Mouse (Mus musculus) c-Kit-positive CD71-positive TER-119-negative erythroid progenitor cells, embryonic 14.5 days (primary cell): ENCODE results near the gene Dync1li2.

Experiments
- DNase-seq: peaks from one replicate; pipeline ENCODE4 v3.0.0-alpha.2; 2013; ENCODE audit warnings: low read depth

Gene Dync1li2

DNA sequence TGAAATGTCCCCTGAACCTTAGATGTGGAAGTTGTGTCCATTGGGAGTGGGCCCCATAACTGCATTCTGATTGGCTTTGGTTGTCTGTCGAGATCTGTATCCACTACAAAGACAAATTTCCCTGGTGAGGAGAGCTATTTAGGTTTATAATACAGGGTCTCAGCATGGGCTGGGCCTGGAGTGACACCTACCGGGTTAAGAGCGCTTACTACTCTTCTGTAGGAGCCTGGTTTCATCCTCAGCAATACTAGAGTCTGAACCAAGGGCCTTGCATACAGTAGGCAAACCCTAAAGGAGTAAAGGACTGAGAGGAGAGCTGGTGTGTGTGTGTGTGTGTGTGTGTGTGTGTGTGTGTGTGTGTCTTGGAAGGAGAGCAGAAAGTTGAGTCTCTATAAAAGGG is 28.6 kb downstream of the Dync1li2 start:
- DNase-seq, result no peak

DNA sequence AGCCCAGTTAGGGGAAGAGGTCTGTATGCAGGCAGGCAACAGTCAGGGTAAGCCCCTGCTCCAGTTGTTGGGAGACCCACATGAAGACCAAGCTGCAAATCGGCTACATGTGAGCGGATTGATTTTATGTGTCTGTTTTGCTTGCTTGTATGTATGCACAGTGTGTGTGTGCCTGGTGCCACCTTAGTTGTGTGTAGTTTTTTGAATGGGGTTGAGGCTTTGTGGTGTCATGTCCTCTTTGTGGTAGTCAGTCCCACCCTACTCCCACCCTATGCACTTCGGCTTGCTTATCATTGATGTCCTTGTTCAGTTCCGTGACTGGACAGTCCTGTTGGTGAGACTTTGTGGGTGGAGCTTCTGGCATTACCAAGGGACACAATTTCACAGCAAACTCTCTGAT is 29.1 kb downstream of the Dync1li2 start:
- DNase-seq, result no peak

DNA sequence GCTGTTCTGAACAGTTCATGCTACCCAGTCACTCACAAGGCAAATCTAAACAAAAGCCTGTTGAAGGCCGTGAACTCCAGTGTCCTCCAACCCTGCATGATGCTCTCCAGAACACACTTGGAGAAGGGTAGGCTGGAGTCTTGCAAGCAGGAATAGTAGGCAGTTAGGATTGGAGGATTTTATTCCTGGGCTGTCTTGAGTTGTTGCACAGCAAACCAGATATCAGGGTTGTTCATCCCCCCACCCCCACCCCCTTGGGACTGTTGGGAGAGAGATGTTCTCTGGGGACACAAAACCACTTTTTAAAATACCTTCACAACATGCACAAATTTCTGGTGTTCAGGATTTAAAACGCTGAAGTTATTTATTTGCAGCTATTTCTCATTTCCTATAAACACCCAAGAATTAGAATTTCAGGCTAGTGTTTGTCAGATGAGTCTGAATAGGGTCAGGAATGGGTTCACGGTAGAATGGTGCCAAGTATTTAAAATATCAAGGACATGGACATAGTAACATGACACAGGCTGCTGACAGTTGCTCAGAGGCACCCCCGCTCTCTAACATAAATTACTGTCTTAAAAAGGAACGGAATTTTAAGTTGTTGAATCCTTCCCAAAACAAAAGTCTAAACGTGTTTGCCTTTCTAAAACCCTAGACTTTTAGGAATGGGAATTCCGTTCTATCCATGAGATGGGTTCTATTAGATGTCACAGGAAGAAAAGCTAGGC is 29.9 kb downstream of the Dync1li2 start:
- no peak for DNase-seq

DNA sequence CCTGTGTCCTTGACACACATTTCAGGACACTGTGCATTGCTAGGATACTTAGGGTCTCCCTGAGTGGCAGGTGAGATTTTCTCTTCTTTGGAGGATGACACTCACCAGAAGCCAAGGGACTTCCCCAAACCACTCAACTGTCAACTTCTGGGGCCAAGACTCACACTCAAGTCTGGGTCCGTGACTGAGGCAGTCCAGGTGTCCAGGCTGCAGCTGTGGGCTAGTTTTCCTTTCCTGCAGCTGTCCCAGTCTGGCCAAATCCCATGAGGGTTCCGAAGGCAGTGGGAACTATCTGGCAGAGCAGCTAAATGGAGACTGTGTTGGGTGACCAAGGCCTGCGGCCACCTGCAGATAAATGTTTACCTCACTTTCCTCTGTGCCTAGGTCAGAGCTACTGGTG is 30.9 kb downstream of the Dync1li2 start:
- no peak for DNase-seq

DNA sequence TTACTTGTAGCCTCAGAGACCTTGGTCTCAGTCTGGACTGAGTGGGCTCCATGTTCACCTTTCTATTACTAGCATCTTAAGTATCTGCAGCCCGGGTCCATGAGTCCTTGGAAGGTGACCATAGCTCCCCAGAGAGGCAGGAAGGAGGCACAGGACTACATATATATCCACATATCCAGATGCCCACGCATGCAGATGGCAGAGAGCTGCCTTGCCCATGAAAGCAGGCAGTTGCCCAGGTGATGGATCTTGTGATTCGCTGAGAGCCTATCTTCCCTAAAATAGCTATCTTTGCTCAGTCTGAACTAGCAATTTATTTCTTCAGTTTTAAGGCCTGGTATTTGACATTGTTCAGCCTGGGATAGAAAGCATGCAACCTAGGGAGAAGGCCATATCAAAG is 31.4 kb downstream of the Dync1li2 start:
- DNase-seq, result no peak

DNA sequence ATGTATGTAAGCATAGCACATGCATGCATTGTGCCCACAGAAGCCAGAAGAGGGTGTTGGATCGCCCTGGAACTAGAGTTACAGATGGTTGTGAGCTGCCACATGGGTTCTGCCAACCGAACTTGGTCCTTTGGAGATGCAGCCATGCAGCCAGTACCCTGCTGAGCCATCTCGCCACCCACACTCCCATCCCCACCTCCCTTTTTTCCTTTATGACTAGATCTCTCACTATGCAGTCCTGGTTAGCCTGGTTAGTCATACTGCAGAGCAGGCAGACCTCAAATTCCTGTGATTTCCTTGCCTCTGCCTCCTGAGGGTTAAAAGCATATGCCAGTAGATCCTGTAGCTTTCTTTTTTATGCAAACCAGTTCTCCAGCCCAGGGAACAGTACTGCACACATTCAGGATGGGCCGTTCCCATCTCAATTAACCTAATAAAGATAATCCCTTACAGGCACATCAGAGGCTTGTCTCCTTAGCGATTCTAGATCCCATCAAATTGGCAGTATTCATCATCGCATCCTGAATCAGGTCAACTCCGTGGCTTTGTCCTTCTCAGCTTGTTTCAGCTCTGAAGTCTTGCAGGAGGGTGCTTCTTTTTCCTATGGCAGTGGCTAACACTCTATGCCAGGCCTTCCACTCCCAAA is 32.1 kb downstream of the Dync1li2 start:
- DNase-seq, result no peak

DNA sequence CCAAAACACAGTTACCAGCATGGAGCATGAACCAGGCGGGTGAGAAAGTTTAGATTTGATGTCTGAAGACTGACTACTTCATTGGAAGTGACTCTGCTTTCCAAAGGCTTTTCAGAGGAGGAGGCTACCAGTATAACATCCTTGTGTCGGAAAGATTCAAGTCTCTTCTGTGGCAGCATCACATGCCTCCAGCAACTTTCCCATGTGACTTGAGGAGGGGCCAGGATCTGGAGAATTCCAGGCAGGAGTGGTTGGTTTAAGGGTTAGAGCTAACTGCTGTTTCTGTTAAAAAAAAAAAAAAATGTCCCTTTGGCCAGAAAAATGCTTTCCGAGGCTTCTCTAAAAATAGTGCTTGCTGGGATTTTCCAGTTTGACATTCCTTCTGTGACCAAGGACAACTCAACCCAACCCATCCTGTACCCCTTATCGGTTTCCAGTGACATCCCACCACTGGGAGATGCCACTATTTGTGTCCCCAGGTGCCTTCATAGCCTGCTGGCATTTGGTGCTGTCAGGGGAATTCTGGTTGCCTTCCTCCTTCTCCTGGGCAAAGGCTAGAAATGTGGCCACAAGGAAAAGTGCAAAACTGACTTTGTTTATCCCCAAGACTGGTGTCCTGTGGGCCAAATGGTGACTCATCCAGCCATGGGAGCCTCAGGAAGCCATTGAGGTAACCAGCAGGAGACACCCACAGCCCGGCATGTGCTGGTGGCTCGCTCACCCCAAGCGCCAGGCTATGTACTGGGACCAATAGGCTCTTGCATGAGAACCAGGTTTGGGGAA is 34.3 kb downstream of the Dync1li2 start:
- no peak for DNase-seq

DNA sequence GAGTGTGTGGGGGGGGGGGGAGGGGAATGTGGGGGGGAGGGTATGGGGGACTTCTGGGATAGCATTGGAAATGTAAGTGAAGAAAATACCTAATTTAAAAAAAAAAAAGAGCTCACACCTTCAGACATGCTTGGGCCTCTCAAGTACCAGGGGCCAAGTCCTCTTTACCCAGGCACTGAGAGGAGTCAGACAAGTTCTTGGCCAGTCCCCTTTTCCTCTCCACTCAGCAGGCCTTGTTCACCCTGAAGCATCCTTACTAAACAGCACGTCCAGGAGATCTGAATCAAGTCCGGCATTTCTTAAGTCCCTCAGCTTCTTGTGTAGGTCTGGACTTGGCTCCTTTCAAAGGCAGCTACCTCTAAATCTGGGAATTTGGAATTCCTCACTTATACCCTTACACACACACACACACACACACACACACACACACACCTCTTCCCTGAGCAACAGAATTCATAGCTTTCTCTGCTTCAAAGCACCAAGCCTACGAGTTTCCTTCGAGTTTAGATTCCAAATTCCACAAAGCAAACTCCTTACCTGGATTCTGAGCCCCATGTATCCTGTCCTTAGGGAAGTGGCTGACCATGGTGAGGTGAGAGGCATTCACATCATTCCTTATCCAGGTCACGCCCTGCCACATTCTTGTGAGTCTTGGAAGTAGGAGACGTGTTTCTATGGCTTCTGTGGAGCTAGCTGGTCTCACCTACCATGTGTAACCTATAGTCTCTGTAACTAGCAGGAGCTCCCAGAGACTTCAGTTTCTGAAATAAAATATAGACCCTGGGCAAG is 36.3 kb downstream of the Dync1li2 start:
- DNase-seq, result no peak

DNA sequence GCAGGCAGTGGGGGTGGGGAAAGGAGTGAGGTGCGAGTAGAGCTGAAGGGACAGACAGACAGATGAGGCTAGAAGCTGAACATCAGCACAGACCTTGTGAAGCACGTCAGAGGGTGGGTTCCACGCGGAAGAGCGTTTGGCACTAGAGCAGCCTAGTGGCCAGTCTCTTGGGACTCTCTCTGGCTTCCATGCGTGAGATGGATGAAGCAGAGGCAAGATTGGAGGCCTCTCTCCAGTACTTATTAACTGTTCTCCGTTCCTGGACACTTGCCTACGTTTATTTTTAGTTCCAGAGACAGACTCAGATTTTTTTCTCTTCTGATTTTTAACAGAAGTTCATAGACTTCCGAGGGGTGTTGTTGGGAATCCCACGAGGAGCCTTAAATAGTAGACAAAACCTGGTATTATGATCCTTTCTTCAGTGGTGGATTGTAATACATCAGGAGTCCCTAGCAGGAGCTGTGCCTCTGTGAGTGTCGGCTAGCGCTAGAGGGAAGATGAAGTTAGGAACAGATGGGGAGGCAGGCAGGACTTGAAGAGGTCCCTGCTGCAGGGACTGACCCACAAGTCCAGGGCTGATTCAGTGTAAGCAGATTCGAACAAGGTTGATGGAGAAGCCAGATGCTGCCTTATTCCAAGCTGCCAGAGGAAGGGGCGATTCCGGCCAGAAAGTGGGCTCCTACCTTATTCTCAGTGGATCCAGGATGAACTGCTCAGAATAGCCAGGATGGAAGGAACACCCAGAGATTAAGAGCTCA is 37.2 kb downstream of the Dync1li2 start:
- no peak for DNase-seq

DNA sequence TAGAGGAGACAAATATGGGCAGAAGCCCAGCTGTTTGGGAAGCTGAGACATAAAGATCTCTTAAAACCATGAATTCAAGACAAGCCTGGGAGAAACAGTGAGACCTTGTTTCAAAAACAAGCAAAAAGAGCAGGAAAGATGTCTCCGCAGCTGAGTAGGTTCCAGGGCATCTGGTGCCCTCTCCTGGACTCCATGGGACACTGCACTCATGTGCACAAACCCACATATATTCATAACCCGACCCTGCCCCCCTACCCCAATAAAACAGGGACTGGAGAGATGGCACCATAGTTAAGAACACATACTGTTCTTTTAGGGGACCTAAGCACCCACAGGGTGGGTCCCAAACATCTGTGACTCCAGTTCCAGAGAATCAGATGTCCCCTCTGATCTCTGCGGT is 39.3 kb downstream of the Dync1li2 start:
- no peak for DNase-seq

DNA sequence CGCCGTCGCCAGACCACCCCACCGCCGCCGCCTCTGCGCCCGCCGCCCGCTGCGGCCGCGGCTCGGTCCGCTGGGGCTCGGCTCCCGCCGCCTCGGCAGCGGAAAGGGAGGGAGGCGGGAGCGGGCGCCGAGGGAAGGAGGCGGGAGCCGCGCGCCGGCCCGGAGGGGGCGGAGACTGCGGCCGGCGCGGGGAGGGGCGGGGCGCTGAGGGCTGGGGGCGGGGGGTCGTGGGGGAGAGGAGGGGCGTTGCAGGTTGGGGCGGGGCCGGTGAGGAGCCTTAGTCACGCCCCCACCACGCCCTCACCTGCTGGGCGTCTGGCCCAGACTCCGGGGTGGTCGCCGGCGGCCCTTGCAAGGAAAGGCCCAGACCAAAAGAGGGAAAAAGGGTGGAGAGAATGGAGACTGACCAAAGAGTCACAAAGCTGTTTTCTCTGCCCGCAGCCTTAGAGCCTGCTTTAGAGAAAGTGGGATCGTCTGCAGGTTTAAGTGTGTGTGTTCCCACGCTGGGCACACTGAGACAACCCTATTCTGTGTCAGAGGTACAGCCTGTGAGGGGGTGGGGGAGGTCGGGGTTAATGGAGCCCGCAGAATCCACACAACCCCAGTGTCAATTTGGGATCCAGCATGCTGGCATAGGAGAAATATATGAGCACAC is 47.0 kb downstream of the Dync1li2 start, which contains the start of gene Cmtm4:
Cmtm4 (minus strand) TSS at position 105 of the 655 bp plus-strand sequence.
- DNase-seq, result peak; percentile 15

DNA sequence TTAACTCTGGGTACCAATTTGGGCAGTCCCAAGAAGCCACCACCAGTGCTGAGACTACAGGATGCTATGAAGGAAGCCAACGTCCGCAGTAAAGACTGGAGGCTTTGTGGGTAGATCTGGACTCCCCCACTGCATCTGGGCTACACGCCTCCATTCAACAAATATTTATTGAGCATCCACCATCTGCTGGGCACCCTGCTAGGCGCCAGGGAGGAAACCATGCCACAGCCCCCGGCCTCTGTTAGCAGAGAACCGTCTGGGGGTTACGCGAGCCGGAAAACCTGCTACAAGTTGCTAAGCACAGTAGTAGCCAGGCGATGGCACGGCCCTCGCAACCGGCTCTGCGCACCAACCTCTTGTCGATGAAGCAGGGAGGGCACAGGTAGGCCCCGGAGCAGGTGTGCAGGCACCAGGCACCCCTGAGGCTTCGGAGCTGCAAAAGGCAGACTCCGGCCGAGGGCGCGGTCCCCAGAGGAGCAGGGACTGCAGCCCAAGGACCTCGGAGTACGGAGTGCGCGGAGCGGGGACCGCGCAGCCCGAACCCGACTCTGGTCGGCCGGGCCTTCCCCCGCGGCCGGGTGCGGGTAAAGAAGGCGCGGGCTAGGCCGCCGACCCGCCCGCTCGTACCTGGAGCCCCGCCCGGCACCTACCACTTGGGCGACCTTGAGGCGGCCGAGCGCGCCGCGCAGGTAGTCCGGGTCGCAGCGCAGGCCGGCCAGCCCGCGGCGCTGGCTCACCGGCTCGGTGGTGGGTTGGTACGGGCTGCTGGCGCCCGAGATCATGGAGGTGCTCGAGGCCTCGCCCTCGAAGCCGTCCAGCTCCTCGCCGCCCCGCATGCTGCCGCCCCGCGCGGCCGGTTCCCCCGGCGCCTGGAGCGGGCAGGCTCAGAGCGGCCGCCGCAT is 47.8 kb downstream of the Dync1li2 start:
- DNase-seq, result no peak

DNA sequence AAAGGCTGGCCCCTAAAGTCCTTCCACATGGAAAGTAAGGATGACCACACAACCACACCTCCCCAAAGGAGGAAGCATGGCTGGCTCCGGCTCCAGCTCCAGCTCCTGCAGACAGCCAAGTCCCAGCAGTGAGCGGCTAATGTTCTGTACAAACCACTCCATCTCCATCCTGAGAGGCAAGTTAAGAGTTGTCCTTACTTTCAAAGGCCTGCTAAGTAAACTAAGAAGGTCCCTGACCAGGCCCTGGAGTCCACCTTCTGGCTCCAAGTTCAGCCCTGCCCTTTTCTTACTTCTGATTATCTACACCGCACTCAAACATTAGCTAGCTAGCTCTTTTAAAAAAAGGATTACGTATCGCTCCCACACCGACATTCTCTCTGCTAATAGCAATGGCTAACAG is 49.1 kb downstream of the Dync1li2 start:
- no peak for DNase-seq

DNA sequence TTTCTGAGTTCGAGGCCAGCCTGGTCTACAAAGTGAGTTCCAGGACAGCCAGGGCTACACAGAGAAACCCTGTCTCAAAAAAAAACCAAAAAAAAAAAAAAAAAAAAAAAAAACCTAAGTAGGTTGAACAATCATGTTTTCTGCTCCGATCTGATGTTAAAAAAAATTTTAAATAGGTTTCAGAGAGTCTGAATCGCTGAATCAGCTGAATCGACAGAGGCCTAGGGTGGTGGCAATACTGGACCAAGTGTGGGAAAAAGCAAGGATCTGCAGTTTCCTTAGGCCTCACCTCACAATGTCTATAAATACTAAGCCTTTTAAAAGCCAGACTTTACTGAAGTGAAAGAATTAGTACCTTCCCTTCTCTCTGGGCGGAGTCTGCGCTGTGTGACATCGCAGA is 49.7 kb downstream of the Dync1li2 start:
- no peak for DNase-seq

DNA sequence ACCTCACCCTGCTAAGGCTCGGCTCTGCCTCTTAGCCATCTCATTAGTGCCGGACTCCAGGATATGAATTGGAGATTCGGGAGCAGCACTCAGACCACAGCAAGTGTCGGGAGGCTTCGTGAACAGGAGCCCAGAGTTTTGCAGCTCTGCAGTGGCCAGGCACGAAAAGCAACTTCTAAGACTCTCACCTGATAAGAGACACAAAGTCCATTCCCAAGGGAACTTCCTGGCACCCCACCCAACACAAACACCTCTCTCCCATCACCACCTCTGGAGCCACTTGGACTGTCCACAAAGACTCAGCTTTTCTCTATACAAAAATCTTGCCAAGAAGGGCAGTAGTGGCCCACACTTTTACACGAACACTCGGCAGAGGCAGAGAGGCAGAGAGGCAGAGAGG is 52.6 kb downstream of the Dync1li2 start:
- DNase-seq, result no peak

DNA sequence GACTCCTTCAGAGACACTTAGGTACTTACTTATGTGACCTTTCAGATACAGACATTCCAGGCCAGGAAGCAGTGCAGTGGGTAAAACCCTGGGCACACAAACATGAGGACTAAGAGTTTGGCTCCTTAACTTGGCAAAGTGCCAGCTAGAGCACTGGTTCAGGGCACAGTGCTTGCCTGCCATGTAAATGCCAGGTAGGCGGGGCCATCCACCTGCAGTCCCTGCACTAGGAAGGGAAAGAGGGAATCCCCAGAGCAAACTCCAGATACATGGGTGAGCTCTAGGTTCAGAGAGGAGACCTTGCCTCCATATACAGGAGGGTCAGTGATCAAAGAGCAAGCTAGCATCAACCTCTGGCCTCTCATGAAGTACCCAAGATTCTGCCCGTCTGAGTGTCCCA is 54.9 kb downstream of the Dync1li2 start:
- DNase-seq, result no peak

DNA sequence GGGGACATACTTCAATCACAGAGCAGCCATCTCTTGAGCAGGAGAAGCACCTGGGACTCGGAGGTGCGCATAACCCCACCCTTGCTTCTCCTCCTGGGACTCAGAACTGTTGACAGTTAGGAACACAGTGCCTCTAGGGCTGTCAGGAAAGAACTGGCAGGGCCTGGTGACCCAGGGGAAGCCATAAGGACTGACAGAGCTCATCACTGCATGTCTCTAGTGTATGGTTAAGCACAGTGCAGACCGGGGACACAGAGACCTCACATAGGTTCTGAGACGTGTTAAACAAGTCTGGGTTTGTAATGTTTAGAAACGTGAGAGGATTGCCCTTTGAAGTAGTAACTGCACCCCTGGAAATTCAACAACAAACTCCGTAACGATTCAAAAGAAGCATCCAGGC is 55.3 kb downstream of the Dync1li2 start:
- DNase-seq, result no peak

DNA sequence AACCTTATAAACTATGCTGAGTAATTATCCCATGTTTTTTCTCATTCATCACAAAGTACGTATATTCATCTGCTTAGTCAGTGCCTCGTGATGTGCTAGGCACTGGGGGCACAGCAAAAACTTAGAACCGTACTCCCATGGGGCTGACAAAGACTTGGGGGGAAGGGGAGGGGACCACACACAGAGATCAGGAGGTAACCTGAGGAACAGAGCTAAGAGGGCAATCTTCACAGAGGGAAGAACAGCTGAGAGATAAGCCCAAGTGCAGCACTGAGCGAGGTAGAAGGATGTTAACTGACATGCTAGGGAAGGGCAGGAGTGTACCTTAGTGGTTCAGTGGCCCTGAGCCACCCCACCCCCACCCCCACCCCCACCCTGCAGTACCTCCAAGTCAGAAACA is 56.2 kb downstream of the Dync1li2 start:
- DNase-seq, result no peak

DNA sequence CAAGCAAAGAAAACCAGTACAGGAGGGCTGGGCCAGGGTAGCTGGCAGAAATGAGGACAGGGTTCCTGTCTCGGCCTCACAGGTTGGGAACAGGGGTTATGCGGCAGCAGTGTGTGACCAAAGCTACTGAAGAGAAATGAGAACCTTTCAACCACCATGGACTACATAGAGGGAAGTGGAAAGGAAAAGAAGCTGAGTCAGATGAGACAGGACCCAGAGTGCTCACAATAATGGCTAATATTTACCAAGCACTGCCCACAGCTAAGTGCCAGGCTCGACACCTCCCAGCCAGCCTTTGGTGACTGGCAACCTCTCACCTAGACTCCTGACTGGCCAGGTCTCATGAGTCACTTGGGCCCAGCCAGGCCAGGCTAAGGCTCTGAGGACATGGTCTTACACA is 58.9 kb downstream of the Dync1li2 start:
- no peak for DNase-seq

DNA sequence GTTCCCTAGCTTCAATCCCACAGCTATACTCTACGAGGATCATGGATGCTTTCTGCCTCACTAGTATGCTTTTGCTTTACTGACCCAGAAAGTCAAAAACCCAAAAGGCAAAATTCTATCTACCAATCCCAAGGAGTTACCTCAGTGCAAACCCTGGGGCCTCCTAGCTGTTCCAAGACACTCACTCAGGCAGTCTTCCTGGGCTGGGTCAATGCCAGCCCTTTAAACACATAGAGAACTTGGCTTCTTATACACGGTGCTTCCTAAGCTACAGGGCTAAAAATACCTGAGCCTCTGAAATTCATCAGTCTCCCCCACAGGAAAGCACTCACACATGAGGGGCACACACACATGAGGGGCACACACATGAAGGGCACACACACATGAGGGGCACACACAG is 59.6 kb downstream of the Dync1li2 start:
- no peak for DNase-seq
